16 mouse cellular contexts compared by ENCODE assay signal in genomic region chr12:54209182-54209563, GRCm38 (mm10). TPM values are rescaled to one million over a fixed set of nuclear protein-coding genes. Genes with fewer than 3 reads are reported as not detected.
A peak's percentile ranks its signal among the peaks of the same experiment; 100 is the strongest.
DNase-seq lines count a peak whose midpoint lies in the region; ATAC-seq lines count a peak whose summit lies in the region.
"Had no signal": no experiment of that assay in that cellular context is flagged by ENCODE, and none has a peak within 500 bp of the region (broad histone marks: within the 10 kb centered on the region; RNA-seq: fewer than 3 reads in every experiment).

No protein-coding gene starts in this region.

- H3K9me3 ChIP-seq in heart, embryonic 12.5 days (replicated peaks): no peaks in the 10 kb centered on the region
- H3K9me3 ChIP-seq: hindbrain, embryonic 15.5 days had no signal

- 62% methylated on average over 6 of the region's 6 CpGs for WGBS in heart, embryonic 12.5 days

- H3K9ac ChIP-seq in heart, embryonic 12.5 days: no peak overlapping the region
- H3K9ac ChIP-seq: hindbrain, embryonic 15.5 days had no signal

- no peaks in the 10 kb centered on the region for H3K36me3 ChIP-seq in heart, embryonic 12.5 days
- H3K36me3 ChIP-seq: hindbrain, embryonic 15.5 days had no signal

- peak; percentile 87 for DNase-seq in heart, adult 11 months
- peak; percentile 57 to 68 for DNase-seq in kidney, adult 8-10 months
- DNase-seq in kidney, postnatal 36 days: peak; percentile 55 to 73
- DNase-seq in thymus, postnatal 0 days (ENCODE audit: low spot score): no peak
- DNase-seq in cerebellum, postnatal 10 days: no peak
- DNase-seq: B cell, adult 2 months; cerebellum, adult 9-10 months; heart, postnatal 10 days; retina, postnatal 1 day; thymus, postnatal 14 days had no signal

- no peak for ATAC-seq in heart, embryonic 12.5 days (ENCODE audit: insufficient number of reproducible peaks, low FRiP score)
- ATAC-seq in common myeloid progenitor, adult 5-6 weeks (replicated peaks; ENCODE audit: low read depth, poor library complexity, severe bottlenecking): peak; percentile 16; the same call in 1 of the 2 replicates
- ATAC-seq: forebrain, embryonic 16.5 days had no signal

- H3K4me3 ChIP-seq in heart, embryonic 12.5 days: no peak overlapping the region
- H3K4me3 ChIP-seq: erythroblast, embryonic 14.5 days; hindbrain, embryonic 15.5 days had no signal

- 0 out of 2 replicates have a peak, but pooled peaks cover under 1% of the 10 kb centered on the region for H3K4me1 ChIP-seq in heart, embryonic 12.5 days (replicated peaks)
- H3K4me1 ChIP-seq: hindbrain, embryonic 15.5 days had no signal

- H3K4me2 ChIP-seq in heart, embryonic 12.5 days: no peak overlapping the region
- H3K4me2 ChIP-seq: hindbrain, embryonic 15.5 days; midbrain, embryonic 11.5 days had no signal

- no peaks in the 10 kb centered on the region for H3K27me3 ChIP-seq in heart, embryonic 12.5 days (replicated peaks)

- no peak overlapping the region for H3K27ac ChIP-seq in heart, embryonic 12.5 days (ENCODE audit: poor library complexity, severe bottlenecking)
- H3K27ac ChIP-seq: hindbrain, embryonic 15.5 days had no signal

RNA-seq across cellular contexts. Expression of gene Egln3, which starts 5.5 kb away (rescaled TPM):
- polyA plus RNA-seq in heart, embryonic 12.5 days (2016; fragmentation: Nextera tagmentation; extraction: Ambion mirVana): 7.4 and 7.5 TPM in 2 replicates
- 18.4 and 30.1 TPM in 2 replicates for total RNA-seq in common myeloid progenitor, adult 5-6 weeks (2017)
- 17.8 and 18.4 TPM in 2 replicates for polyA plus RNA-seq in thymus, postnatal 0 days (2015; fragmentation: Nextera tagmentation; extraction: Ambion mirVana)
- polyA plus RNA-seq: erythroblast, embryonic 14.5 days had no signal

Comparison
In these comparisons a context has a peak if more than half of its experiments do, and no peak if none do; other contexts are left out.
1. DNase-seq: peak in heart, adult 11 months (single experiment), kidney, adult 8-10 months (2 of 2) and kidney, postnatal 36 days (2 of 2); none in thymus, postnatal 0 days (single experiment) and cerebellum, postnatal 10 days (0 of 2).